9 mouse cellular contexts compared by ENCODE assay signal in the genomic region with DNA sequence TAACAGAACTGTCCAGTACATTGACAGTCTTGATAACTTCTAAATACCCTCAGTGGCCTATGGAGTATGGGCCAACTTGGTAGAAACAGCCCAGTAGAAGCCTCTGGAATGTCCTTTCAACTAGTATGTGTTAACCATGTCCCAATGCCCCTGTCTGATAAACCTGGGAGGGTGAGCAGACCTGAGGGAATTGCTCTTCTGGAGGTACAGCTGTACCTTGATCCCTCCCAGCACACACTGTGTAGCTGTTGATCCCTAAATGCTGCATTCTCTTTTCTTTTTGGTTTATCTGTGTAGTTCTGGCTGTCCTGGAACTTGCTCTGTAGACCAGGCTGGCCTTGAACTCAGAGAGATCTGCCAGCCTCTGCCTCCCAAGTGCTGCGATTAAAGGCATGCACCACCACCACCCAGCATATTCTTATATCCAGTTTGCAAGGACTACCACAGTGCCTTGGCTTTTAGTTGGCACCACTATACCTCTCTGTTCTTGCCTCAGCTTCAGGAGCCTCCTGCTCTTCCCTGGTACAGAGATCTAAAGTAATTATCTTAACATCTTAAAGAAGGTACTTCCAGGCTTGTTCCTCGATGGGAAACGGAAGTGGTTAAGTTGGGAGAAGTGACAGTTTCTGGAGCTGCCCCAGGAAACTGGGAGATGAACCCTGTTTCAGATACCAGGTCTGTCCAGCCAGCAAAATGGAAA. TPM values are rescaled to one million over a fixed set of nuclear protein-coding genes. Genes with fewer than 3 reads are reported as not detected.
A peak's percentile ranks its signal among the peaks of the same experiment; 100 is the strongest.
DNase-seq lines count a peak whose midpoint lies in the region; ATAC-seq and TF ChIP-seq lines count a peak whose summit lies in the region.
"Had no signal": no experiment of that assay in that cellular context is flagged by ENCODE, and none has a peak within 500 bp of the region (broad histone marks: within the 10 kb centered on the region; RNA-seq: fewer than 3 reads in every experiment).

No protein-coding gene starts in this region.

- no peaks in the 10 kb centered on the region for H3K9me3 ChIP-seq in kidney, postnatal 0 days (replicated peaks; ENCODE audit: low read length)
- no peaks in the 10 kb centered on the region for H3K9me3 ChIP-seq in hindbrain, embryonic 13.5 days
- no peaks in the 10 kb centered on the region for H3K9me3 ChIP-seq in midbrain, embryonic 14.5 days (ENCODE audit: control insufficient read depth, low read length)

- no peak overlapping the region for H3K4me3 ChIP-seq in kidney, postnatal 0 days (replicated peaks; ENCODE audit: low read depth, low read length)
- H3K4me3 ChIP-seq in hindbrain, embryonic 13.5 days = no peak overlapping the region
- H3K4me3 ChIP-seq in midbrain, embryonic 14.5 days (replicated peaks; ENCODE audit: low read depth, low read length) = no peak overlapping the region

- no peak for TF ChIP-seq CTCF in kidney, postnatal 0 days (IDR thresholded peaks at IDR 0.05; ENCODE audit: low read depth)

- H3K27me3 ChIP-seq in kidney, postnatal 0 days (ENCODE audit: insufficient read depth, low read length) = no peaks in the 10 kb centered on the region
- H3K27me3 ChIP-seq in hindbrain, embryonic 13.5 days = no peaks in the 10 kb centered on the region
- no peaks in the 10 kb centered on the region for H3K27me3 ChIP-seq in midbrain, embryonic 14.5 days (ENCODE audit: control insufficient read depth, insufficient read depth, low read length)

- WGBS in kidney, postnatal 0 days = 74% methylated on average over 3 of the region's 3 CpGs
- WGBS in hindbrain, embryonic 13.5 days = 85% methylated on average over 3 of the region's 3 CpGs
- WGBS in midbrain, embryonic 14.5 days = 85% methylated on average over 3 of the region's 3 CpGs

- H3K27ac ChIP-seq in kidney, postnatal 0 days = peak overlapping the region; percentile 96
- H3K27ac ChIP-seq in hindbrain, embryonic 13.5 days = peak overlapping the region; percentile 97
- H3K27ac ChIP-seq in midbrain, embryonic 14.5 days (replicated peaks; ENCODE audit: low read depth, low read length) = peak overlapping the region; percentile 95; the same call in 1 of the 2 replicates

- no peak for ATAC-seq in kidney, postnatal 0 days (replicated peaks; ENCODE audit: low FRiP score, low read depth)
- no peak for ATAC-seq in hindbrain, embryonic 13.5 days (ENCODE audit: low FRiP score)
- no peak for ATAC-seq in midbrain, embryonic 14.5 days (ENCODE audit: low FRiP score, low TSS enrichment)

- H3K36me3 ChIP-seq in kidney, postnatal 0 days (ENCODE audit: insufficient read depth, low read length) = peaks cover 14% of the 10 kb centered on the region
- H3K36me3 ChIP-seq in hindbrain, embryonic 13.5 days = peaks cover 38% of the 10 kb centered on the region
- peaks cover 20% of the 10 kb centered on the region for H3K36me3 ChIP-seq in midbrain, embryonic 14.5 days (ENCODE audit: control insufficient read depth, insufficient read depth, low read length)

- DNase-seq in cerebellum, adult 11-12 months = peak; percentile 43
- no peak for DNase-seq in cerebellum, postnatal 10 days
- DNase-seq in kidney, postnatal 0 days (ENCODE audit: low spot score) = no peak
- DNase-seq in kidney, postnatal 14 days = no peak
- no peak for DNase-seq in midbrain, embryonic 14.5 days
- no peak for DNase-seq in ovary, postnatal 14 days (ENCODE audit: low spot score)
- DNase-seq in adrenal gland, postnatal 25 days = no peak

- H3K4me1 ChIP-seq in kidney, postnatal 0 days (replicated peaks; ENCODE audit: insufficient read depth, low read length) = 0 out of 2 replicates have a peak, but pooled peaks cover 6% of the 10 kb centered on the region
- H3K4me1 ChIP-seq in hindbrain, embryonic 13.5 days (replicated peaks) = peaks cover 22% of the 10 kb centered on the region
- peaks cover 10% of the 10 kb centered on the region for H3K4me1 ChIP-seq in midbrain, embryonic 14.5 days (ENCODE audit: control insufficient read depth, insufficient read depth, low read length)

- peak overlapping the region; percentile 69; the same call in 1 of the 2 replicates for H3K4me2 ChIP-seq in kidney, postnatal 0 days (ENCODE audit: low read length)
- H3K4me2 ChIP-seq in hindbrain, embryonic 13.5 days = peak overlapping the region; percentile 84; the same call in 1 of the 2 replicates
- H3K4me2 ChIP-seq in midbrain, embryonic 14.5 days (ENCODE audit: low read length) = peak overlapping the region; percentile 95; the same call in 1 of the 2 replicates

- no peak overlapping the region for H3K9ac ChIP-seq in kidney, postnatal 0 days (ENCODE audit: low read depth, low read length)
- peak overlapping the region; percentile 77 for H3K9ac ChIP-seq in hindbrain, embryonic 13.5 days
- no peak overlapping the region; the same call in 1 of the 2 replicates for H3K9ac ChIP-seq in midbrain, embryonic 14.5 days (replicated peaks; ENCODE audit: low read length)

RNA-seq across cellular contexts. Expression of a gene that starts 0.8 kb away (rescaled TPM):
- polyA plus RNA-seq in kidney, postnatal 0 days (2015; fragmentation: Nextera tagmentation; extraction: Ambion mirVana) = 12.7 and 13.3 TPM in 2 replicates
- 16.4 and 19.3 TPM in 2 replicates for polyA plus RNA-seq in hindbrain, embryonic 13.5 days (2015; fragmentation: Nextera tagmentation; extraction: Ambion mirVana)
- 10.5 and 11.5 TPM in 2 replicates for polyA plus RNA-seq in midbrain, embryonic 14.5 days (2014; fragmentation: Nextera tagmentation; extraction: Ambion mirVana)
- total RNA-seq in adrenal gland, postnatal 25 days (2021) = 50.2 and 61.4 TPM in 2 replicates

RNA-seq across cellular contexts. Expression of a gene that starts 20.2 kb away (rescaled TPM):
- 9.6 and 11.4 TPM in 2 replicates for polyA plus RNA-seq in kidney, postnatal 0 days (2015; fragmentation: Nextera tagmentation; extraction: Ambion mirVana)
- polyA plus RNA-seq in hindbrain, embryonic 13.5 days (2015; fragmentation: Nextera tagmentation; extraction: Ambion mirVana) = 9.4 and 10.5 TPM in 2 replicates
- polyA plus RNA-seq in midbrain, embryonic 14.5 days (2014; fragmentation: Nextera tagmentation; extraction: Ambion mirVana) = 9.6 and 9.7 TPM in 2 replicates
- total RNA-seq in adrenal gland, postnatal 25 days (2021) = 15.0 and 20.0 TPM in 2 replicates

RNA-seq across cellular contexts. Expression of a gene that starts 22.2 kb away (rescaled TPM):
- 179 and 191 TPM in 2 replicates for polyA plus RNA-seq in kidney, postnatal 0 days (2015; fragmentation: Nextera tagmentation; extraction: Ambion mirVana)
- polyA plus RNA-seq in hindbrain, embryonic 13.5 days (2015; fragmentation: Nextera tagmentation; extraction: Ambion mirVana) = 157 and 161 TPM in 2 replicates
- 143 and 144 TPM in 2 replicates for polyA plus RNA-seq in midbrain, embryonic 14.5 days (2014; fragmentation: Nextera tagmentation; extraction: Ambion mirVana)
- total RNA-seq in adrenal gland, postnatal 25 days (2021) = 77.9 and 86.1 TPM in 2 replicates

RNA-seq across cellular contexts. Expression of a gene that starts 37.2 kb away (rescaled TPM):
- 0.13 and 0.19 TPM in 2 replicates for polyA plus RNA-seq in kidney, postnatal 0 days (2015; fragmentation: Nextera tagmentation; extraction: Ambion mirVana)
- polyA plus RNA-seq in hindbrain, embryonic 13.5 days (2015; fragmentation: Nextera tagmentation; extraction: Ambion mirVana) = not detected in 2 replicates
- polyA plus RNA-seq in midbrain, embryonic 14.5 days (2014; fragmentation: Nextera tagmentation; extraction: Ambion mirVana) = 0.24 TPM in 1 of 2 replicates, not detected in the other
- not detected in 2 replicates for total RNA-seq in adrenal gland, postnatal 25 days (2021)
- polyA plus RNA-seq: stomach, embryonic 14.5 days had no signal
